Mouse (Mus musculus) testis, adult 2 months (tissue): ENCODE results near the gene Atg9b.

Source experiments
- CTCF ChIP-seq: fragments of 200-500 bp; IDR thresholded peaks from 2 replicates; pipeline ENCODE4 v1.5.1; 2012; ENCODE audit warnings: low read depth, mild to moderate bottlenecking, inconsistent platforms, low read length, moderate library complexity; ENCODE audit not compliant: control insufficient read depth, insufficient read depth, insufficient replicate concordance
- POLR2A ChIP-seq: fragments of 200-500 bp; IDR thresholded peaks from 2 replicates; pipeline ENCODE4 v1.6.1; 2012; ENCODE audit warnings: low read depth, mild to moderate bottlenecking, inconsistent platforms, low read length, moderate library complexity; ENCODE audit not compliant: control insufficient read depth

- TF ChIP-seq CTCF (no peak), POLR2A (no peak)
Observed at GRCm38 (mm10) chr5:24365528-24365927, 26.4 kb downstream of the Atg9b start.
